Mouse (Mus musculus) activated CD4-positive, CD25-positive, alpha-beta regulatory T cell, adult 4 months (primary cell): ENCODE results near the gene Tbx15. TPM values are rescaled to one million over a fixed set of nuclear protein-coding genes. Genes with fewer than 3 reads are reported as not detected.
"Not testable (repeated sequence)": the region's sequence is repeated elsewhere in the genome, so short reads cannot be mapped to it uniquely, and the experiment has no call there.

Experiments
- ATAC-seq: one replicate; pipeline ENCODE4 v1.8.0; 2017
- polyA plus RNA-seq, 2 experiments: library from polyadenylated mRNA; unstranded; fragments of 100-300 nt; shearing (Covaris generic); gene quantifications; one replicate each; pipeline ENCODE4 v1.2.1; 2017

Gene Tbx15
- polyA plus RNA-seq, 2 experiments from 2014 or later, result not detected

DNA sequence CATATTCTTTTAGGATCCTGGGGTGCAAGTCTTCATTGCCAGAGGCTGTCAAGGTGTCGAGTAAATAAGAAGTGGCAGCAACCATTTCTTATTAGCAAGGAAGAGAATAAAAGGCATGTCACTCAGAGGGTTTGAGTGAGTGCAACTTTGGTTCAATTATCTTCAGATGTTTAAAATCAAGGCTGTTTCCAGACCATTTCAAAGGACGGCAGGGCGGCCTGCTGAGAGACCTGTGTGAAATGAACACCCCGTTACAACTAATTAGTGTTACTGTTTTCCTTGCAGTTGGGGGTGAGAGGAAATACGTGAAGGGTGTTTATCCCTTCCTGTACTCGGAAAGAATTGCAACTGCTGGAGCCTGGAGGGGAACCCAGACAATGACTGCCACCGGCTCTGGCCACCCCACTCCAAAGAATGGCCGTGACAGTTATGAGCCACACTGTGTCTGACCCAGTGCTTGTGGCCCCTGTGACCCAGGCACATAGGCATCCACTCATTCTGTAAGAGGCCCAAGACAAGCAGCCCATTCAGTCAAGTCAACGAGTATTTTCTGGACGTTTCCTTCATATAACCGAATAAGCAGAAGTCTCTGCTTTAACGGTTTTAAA is 37.9 kb downstream of the Tbx15 start:
- ATAC-seq, result no peak

GRCm38 (mm10) chr3:99279718-99280117 is 39.5 kb downstream of the Tbx15 start:
- no peak for ATAC-seq

GRCm38 (mm10) chr3:99281453-99281852 is 41.3 kb downstream of the Tbx15 start:
- ATAC-seq, result no peak

GRCm38 (mm10) chr3:99288302-99288701 is 48.1 kb downstream of the Tbx15 start:
- no peak for ATAC-seq

GRCm38 (mm10) chr3:99290064-99290702 is 50.0 kb downstream of the Tbx15 start:
- no peak for ATAC-seq

GRCm38 (mm10) chr3:99290878-99291277 is 50.7 kb downstream of the Tbx15 start:
- no peak for ATAC-seq

- ATAC-seq, result no peak
Observed at GRCm38 (mm10) chr3:99291386-99291785, 51.2 kb downstream of the Tbx15 start.

DNA sequence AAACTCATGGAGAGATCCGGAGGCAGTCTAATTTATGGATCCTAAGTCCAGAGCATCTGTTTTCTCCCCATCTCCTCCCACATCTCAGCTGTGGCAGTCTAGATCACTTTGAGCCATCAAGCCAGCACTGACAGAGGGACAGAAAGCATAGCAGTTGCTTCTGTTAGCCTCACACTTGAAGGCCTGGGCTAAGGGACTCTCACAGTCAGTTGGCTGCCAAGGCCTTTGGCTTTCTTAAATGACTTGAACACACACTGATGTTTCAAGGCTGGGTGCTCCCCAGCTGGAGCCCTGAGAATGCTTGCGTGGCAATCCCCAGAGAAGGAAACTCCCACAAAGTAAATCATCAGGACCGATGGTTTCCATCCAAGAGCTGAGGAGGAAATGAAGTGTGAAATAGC is 52.4 kb downstream of the Tbx15 start:
- no peak for ATAC-seq

- not testable (repeated sequence) for ATAC-seq
Observed at GRCm38 (mm10) chr3:99294209-99294608, 54.0 kb downstream of the Tbx15 start.

GRCm38 (mm10) chr3:99295301-99295700 is 55.1 kb downstream of the Tbx15 start:
- ATAC-seq, result no peak

- no peak for ATAC-seq
Observed at GRCm38 (mm10) chr3:99296186-99296585, 56.0 kb downstream of the Tbx15 start.

- no peak for ATAC-seq
Observed at GRCm38 (mm10) chr3:99300846-99301245, 60.7 kb downstream of the Tbx15 start.

DNA sequence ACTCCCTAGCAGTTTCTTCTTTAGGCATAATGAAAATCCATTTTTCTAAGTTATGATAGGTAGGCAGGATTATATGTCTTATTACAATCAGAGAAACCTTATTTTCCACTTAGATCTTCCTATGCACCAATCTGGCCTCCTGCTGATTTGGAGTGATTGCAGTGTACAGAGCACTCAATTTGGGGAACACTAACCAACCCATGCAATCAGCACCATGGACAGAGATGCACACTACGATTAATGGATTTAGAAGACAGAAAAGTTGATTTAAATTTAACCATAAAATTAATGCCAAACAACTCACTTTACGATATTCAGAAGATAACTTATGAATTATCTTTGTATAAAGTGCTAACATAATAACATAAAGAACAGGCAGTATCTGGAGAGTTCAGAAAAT is 70.7 kb downstream of the Tbx15 start:
- no peak for ATAC-seq

DNA sequence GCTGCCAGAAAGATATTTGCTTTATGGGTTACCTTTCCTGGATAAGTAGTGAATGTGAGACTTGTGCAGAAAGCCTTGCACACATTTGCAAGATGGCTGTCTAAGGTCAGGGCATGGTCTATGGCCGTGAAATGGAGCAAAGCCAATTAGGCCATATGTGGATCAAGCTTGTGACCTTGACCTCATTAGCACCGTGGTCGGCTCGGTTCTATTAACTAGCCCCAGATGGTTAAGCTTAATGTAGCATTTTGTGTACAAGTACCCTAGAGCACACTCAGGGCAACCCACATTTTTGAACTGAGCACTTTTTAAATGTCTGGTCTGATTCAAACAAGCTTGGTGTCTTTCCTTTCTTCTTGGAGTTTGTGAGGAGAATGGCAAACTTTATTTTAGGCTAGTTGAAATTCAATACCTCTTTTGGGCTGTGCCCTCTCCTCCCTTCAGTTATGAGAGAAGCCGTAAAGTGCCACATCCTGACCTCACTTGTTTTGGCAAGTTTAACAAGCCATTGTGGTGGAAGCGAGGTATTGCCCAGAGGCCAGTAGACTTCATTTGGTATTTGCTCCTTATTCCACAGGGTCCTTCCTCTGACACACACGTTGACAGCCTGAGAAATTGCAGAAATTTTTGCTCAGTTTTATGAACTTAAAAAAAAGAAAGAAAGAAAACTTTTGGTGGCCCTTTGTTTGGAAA is 71.9 kb downstream of the Tbx15 start:
- no peak for ATAC-seq

GRCm38 (mm10) chr3:99322345-99322744 is 82.2 kb downstream of the Tbx15 start:
- ATAC-seq, result no peak

GRCm38 (mm10) chr3:99329316-99329715 is 89.1 kb downstream of the Tbx15 start:
- no peak for ATAC-seq

GRCm38 (mm10) chr3:99331086-99331485 is 90.9 kb downstream of the Tbx15 start:
- no peak for ATAC-seq

- no peak for ATAC-seq
Observed at GRCm38 (mm10) chr3:99336866-99337265, 96.7 kb downstream of the Tbx15 start.

DNA sequence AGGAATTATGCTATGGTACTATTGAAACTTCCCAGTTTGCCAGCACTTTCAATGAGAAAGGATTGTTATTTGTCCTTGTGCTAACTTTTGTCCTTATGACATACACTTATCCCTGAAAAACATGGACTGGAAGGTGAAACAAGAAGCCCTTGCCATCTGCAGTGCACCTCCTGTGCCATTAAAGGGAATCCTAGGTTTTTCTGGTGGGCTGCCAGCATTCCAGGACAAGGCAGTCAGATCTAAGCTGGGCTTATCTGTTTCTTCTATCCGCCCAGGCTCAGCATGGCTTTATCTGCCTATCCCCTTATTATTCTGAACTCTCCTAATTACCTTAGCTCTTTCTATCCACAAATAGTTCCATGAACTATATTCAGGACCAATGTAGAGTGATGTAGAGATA is 98.6 kb downstream of the Tbx15 start:
- ATAC-seq, result no peak

DNA sequence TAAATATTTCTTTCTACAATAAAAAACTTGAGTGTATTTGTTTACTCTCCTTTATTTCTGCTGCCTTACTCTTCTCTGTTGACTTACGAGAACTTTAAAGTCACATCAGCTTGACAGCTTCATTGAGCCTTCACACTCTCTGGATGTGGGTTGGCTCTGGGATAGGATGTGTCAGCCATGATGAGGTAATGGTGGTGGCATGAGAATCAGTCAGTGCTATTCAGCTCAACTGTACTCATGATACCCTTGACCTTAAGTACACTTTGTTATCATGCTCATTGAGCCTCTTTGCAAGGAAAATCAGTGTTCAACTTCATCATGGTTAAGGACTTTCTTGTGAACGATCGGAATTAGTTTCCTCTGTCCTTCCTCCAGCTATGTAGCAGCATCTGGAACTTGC is 99.8 kb downstream of the Tbx15 start:
- ATAC-seq, result no peak

- ATAC-seq, result no peak
Observed at GRCm38 (mm10) chr3:99379616-99380250, 139.6 kb downstream of the Tbx15 start.

- no peak for ATAC-seq
Observed at GRCm38 (mm10) chr3:99387127-99387526, 146.9 kb downstream of the Tbx15 start.
